Mouse (Mus musculus) A20 (cell line): Measurements from ENCODE around the gene Pkn2.

Source experiments
- DNase-seq: peaks from one replicate; pipeline ENCODE4 v3.0.0-alpha.2; 2011; ENCODE audit warnings: low read depth, low spot score

Pkn2 gene

GRCm38 (mm10) chr3:142834024-142834423, 47.8 kb downstream of the Pkn2 start:
- DNase-seq, result no peak

- no peak for DNase-seq
These were observed 48.9 kb downstream of the Pkn2 start for GRCm38 (mm10) chr3:142832910-142833309.

- DNase-seq, result no peak
These were observed 55.2 kb downstream of the Pkn2 start for GRCm38 (mm10) chr3:142826449-142827146.

- DNase-seq, result no peak
These were observed 58.2 kb downstream of the Pkn2 start for GRCm38 (mm10) chr3:142823606-142824005.

GRCm38 (mm10) chr3:142817506-142817905, 64.3 kb downstream of the Pkn2 start:
- DNase-seq, result no peak

GRCm38 (mm10) chr3:142811582-142811981, 70.2 kb downstream of the Pkn2 start:
- DNase-seq, result no peak

GRCm38 (mm10) chr3:142795587-142795986, 86.2 kb downstream of the Pkn2 start:
- DNase-seq, result no peak

GRCm38 (mm10) chr3:142786423-142787072, 95.3 kb downstream of the Pkn2 start:
- no peak for DNase-seq

- no peak for DNase-seq
These were observed 104.6 kb downstream of the Pkn2 start for GRCm38 (mm10) chr3:142777227-142777626.

- DNase-seq, result no peak
These were observed 108.1 kb downstream of the Pkn2 start for GRCm38 (mm10) chr3:142773538-142774191.

- DNase-seq, result no peak
These were observed 111.3 kb downstream of the Pkn2 start for GRCm38 (mm10) chr3:142770518-142770917.

- no peak for DNase-seq
These were observed 113.3 kb downstream of the Pkn2 start for GRCm38 (mm10) chr3:142768498-142768897.

GRCm38 (mm10) chr3:142765778-142766165, 116.0 kb downstream of the Pkn2 start:
- no peak for DNase-seq

GRCm38 (mm10) chr3:142764995-142765777, 116.6 kb downstream of the Pkn2 start, which contains the start of gene Gtf2b:
Gene Gtf2b (plus strand): TSS chr3:142765045.
- DNase-seq, result peak; percentile 95

GRCm38 (mm10) chr3:142760356-142760755, 121.4 kb downstream of the Pkn2 start:
- DNase-seq, result no peak

- DNase-seq, result no peak
These were observed 123.2 kb downstream of the Pkn2 start for GRCm38 (mm10) chr3:142758593-142758992.

- DNase-seq, result no peak
These were observed 124.0 kb downstream of the Pkn2 start for GRCm38 (mm10) chr3:142757841-142758240.

- no peak for DNase-seq
These were observed 126.5 kb downstream of the Pkn2 start for GRCm38 (mm10) chr3:142755132-142755867.

- DNase-seq, result no peak
These were observed 132.7 kb downstream of the Pkn2 start for GRCm38 (mm10) chr3:142749131-142749530.

- no peak for DNase-seq
These were observed 134.1 kb downstream of the Pkn2 start for GRCm38 (mm10) chr3:142747673-142748072.

GRCm38 (mm10) chr3:142745076-142745475, 136.7 kb downstream of the Pkn2 start:
- no peak for DNase-seq
